Mouse (Mus musculus) kidney, postnatal 0 days (tissue): ENCODE results near the gene Ddx27. TPM values are rescaled to one million over a fixed set of nuclear protein-coding genes. Genes with fewer than 3 reads are reported as not detected.

Source experiments
- ATAC-seq: fragments of 200-750 bp; cut with Nextera tagmentation; replicated peaks from 2 replicates; pipeline ENCODE4 v1.8.0; 2017; ENCODE audit warnings: low read depth, moderate number of reproducible peaks, moderate TSS enrichment, moderate library complexity; ENCODE audit not compliant: low FRiP score
- DNase-seq: peaks from one replicate; pipeline ENCODE4 v3.0.0-alpha.2; 2016; ENCODE audit warnings: low spot score
- H3K27ac ChIP-seq: fragments of 300-500 bp; sonication (generic); 2 replicates; pipeline ENCODE4 v1.5.1; 2014; ENCODE audit warnings: mild to moderate bottlenecking
- H3K27me3 ChIP-seq: fragments of 300-500 bp; sonication (generic); 2 replicates; pipeline ENCODE4 v1.6.1; 2014; ENCODE audit warnings: low read length, mixed read lengths; ENCODE audit not compliant: insufficient read depth
- H3K36me3 ChIP-seq: fragments of 300-500 bp; sonication (generic); 2 replicates; pipeline ENCODE4 v1.6.1; 2014; ENCODE audit warnings: low read length, mixed read lengths; ENCODE audit not compliant: insufficient read depth
- H3K4me1 ChIP-seq: fragments of 300-500 bp; sonication (generic); replicated peaks from 2 replicates; pipeline ENCODE4 v1.6.1; 2014; ENCODE audit warnings: antibody characterized with exemption, low read length, mixed read lengths; ENCODE audit not compliant: insufficient read depth
- H3K4me2 ChIP-seq: fragments of 300-500 bp; sonication (generic); 2 replicates; pipeline ENCODE4 v1.6.1; 2014; ENCODE audit warnings: mild to moderate bottlenecking, low read length, moderate library complexity, mixed read lengths
- H3K4me3 ChIP-seq: fragments of 300-500 bp; sonication (generic); replicated peaks from 2 replicates; pipeline ENCODE4 v1.5.1; 2014; ENCODE audit warnings: low read depth, low read length
- H3K9ac ChIP-seq: fragments of 300-500 bp; sonication (generic); 2 replicates; pipeline ENCODE4 v1.6.1; 2014; ENCODE audit warnings: low read depth, low read length
- H3K9me3 ChIP-seq: fragments of 300-500 bp; sonication (generic); replicated peaks from 2 replicates; pipeline ENCODE4 v1.6.1; 2016; ENCODE audit warnings: low read length, inconsistent platforms, mixed read lengths
- CTCF ChIP-seq: IDR thresholded peaks from 2 replicates; pipeline ENCODE4 v1.5.1; 2016; ENCODE audit warnings: antibody characterized with exemption, low read depth, mild to moderate bottlenecking, moderate library complexity
- WGBS: fragments of 180-500 bp; shearing (Covaris S2); extraction: QIAGEN DNeasy Blood & Tissue Kit; methylation state at CpG from one replicate; pipeline ENCODE4 v1.1.7; 2014; 5-methylcytosine and 5-hydroxymethylcytosine counted together
- polyA plus RNA-seq: library from polyadenylated mRNA; unstranded; fragments of >200 nt; fragmentation: Nextera tagmentation; extraction: Ambion mirVana; gene quantifications from 2 replicates; pipeline ENCODE4 v1.2.1, GENCODE M21; 2015

Gene Ddx27
- polyA plus RNA-seq, 1 experiment from 2014 or later, result 33.3 TPM

- Histone ChIP-seq H3K4me2 (peak overlapping the region; percentile 67), H3K4me3 (peak overlapping the region; percentile 16), H3K9ac (peak overlapping the region; percentile 87; the same call in 1 of the 2 replicates), H3K36me3 (peaks cover 31% of the 10 kb centered on the region), H3K27me3 (no peaks in the 10 kb centered on the region), H3K9me3 (no peaks in the 10 kb centered on the region), H3K27ac (peak overlapping the region; percentile 85), H3K4me1 (peaks cover 21% of the 10 kb centered on the region)
- DNase-seq (no peak), ATAC-seq (no peak)
- TF ChIP-seq CTCF, result no peak
- 45% methylated on average over 3 of the region's 3 CpGs for WGBS
These were observed 45.4 kb downstream of the Ddx27 start for GRCm38 (mm10) chr2:167060360-167060759.

DNA sequence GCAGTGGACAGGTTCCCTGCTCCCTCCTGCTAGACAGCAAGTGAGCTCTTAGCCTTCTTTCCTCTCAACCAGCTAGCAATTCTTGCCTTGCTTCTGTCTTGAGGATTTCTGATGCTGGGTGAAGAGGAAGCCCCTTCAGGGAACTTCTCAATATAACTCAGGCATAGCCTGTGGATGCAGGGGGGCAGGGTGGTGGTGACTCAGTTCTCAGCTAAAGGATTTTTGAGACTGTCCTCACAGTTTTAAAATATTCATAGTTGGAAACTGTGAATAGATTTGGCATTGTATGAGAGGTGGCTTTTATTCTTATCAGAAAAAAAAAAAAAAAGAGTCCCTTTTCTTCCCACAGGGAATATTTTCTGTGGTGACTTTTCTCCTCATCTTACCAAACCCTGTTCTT lies 45.8 kb downstream of the Ddx27 start:
- TF ChIP-seq CTCF, result no peak
- Histone ChIP-seq H3K9me3 (no peaks in the 10 kb centered on the region), H3K36me3 (peaks cover 31% of the 10 kb centered on the region), H3K27me3 (no peaks in the 10 kb centered on the region), H3K4me3 (peak overlapping the region; percentile 85), H3K4me2 (peak overlapping the region; percentile 67), H3K9ac (peak overlapping the region; percentile 87; the same call in 1 of the 2 replicates), H3K27ac (peak overlapping the region; percentile 85), H3K4me1 (peaks cover 21% of the 10 kb centered on the region)
- ATAC-seq (no peak), DNase-seq (no peak)

- Histone ChIP-seq H3K4me3 (peak overlapping the region; percentile 85), H3K9ac (peak overlapping the region; percentile 87), H3K4me1 (peaks cover 21% of the 10 kb centered on the region), H3K36me3 (peaks cover 30% of the 10 kb centered on the region; the same call in 1 of the 2 replicates), H3K9me3 (no peaks in the 10 kb centered on the region), H3K27me3 (no peaks in the 10 kb centered on the region), H3K27ac (peak overlapping the region; percentile 96), H3K4me2 (peak overlapping the region; percentile 67)
- WGBS, result 14% methylated on average over 11 of the region's 11 CpGs
- ATAC-seq, result no peak
- no peak for TF ChIP-seq CTCF
- no peak for DNase-seq
These were observed 46.5 kb downstream of the Ddx27 start for GRCm38 (mm10) chr2:167061381-167062034.

DNA sequence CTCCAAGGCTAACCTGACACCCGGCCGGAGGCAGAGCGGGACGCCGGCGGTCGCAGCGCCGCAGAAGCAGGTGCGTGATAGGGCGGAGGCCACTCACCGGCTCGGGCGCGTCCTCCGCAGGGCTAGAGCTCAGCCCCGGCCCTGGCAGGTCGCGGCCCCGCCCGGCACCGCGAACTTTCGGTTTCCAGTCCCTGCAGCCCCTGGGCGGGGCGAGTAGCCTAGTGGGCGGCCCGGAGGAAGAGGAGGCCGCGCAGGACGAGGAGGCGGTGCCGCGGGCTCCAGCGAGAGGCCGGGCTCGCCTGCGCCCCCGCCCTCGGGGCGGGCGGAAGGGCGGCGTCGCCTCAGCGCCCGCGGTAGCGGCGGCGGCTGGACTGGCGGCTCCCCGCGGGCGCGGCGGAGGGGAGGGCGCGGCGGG lies 47.5 kb downstream of the Ddx27 start:
- TF ChIP-seq CTCF, result no peak
- peaks cover 21% of the 10 kb centered on the region for H3K4me1 ChIP-seq
- H3K4me3 ChIP-seq, result peak overlapping the region; percentile 85
- H3K9me3 ChIP-seq, result no peaks in the 10 kb centered on the region
- ATAC-seq (peak; percentile 92), DNase-seq (peak; percentile 97)
- peaks cover 20% of the 10 kb centered on the region; the same call in 1 of the 2 replicates for H3K36me3 ChIP-seq
- H3K4me2 ChIP-seq, result peak overlapping the region; percentile 67
- H3K27ac ChIP-seq, result peak overlapping the region; percentile 96
- peak overlapping the region; percentile 87 for H3K9ac ChIP-seq
- WGBS, result 1% methylated on average over 29 of the region's 60 CpGs
- no peaks in the 10 kb centered on the region for H3K27me3 ChIP-seq

DNA sequence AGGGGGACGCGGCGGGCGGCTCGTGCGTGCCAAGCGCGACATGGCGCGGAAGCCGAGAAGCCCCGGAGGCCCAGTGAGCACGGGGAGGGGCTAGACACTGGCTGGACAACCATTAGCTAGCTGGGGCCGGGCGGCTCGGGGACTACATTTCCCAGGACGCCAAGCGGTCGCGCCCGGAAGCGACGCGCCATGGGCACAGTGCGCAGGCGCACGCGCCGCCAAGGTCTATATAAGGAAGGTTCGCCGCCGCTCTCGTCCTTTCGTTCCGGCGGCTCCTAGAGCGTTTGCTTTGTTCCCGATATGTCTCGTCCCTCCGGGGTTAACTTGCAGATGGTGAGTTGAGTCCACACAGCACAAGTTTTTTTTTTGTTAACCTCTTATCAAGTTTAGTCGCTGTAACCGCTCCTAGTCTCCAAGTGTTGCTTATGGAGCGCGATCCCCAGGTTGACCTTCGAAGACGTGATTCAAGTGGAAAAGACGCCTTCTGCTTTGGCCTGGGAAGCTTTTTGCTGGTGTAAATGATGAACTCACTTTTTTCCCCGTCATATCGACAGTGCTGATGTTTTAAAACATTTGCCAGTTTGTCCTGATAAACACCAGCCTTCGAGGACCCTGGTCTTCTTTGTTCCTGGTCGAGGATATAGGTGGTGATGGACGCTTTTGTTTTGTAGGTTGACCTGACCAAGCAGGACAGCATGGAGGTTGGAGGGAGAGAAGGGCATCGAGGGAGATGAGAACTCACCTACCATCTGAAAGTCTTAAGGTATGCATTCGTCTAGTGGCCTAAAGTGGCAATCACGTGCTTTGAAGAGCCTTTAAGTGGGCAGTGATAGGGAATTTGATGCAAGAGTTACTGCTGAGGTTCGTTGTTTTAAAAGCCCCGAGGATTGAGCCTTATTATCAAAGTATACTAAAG lies 48.2 kb downstream of the Ddx27 start, which contains the start of gene Znfx1:
Znfx1 (minus strand) TSS at position 51 of the 916 bp plus-strand sequence.
- Histone ChIP-seq H3K9me3 (no peaks in the 10 kb centered on the region), H3K4me1 (peaks cover 21% of the 10 kb centered on the region)

DNA sequence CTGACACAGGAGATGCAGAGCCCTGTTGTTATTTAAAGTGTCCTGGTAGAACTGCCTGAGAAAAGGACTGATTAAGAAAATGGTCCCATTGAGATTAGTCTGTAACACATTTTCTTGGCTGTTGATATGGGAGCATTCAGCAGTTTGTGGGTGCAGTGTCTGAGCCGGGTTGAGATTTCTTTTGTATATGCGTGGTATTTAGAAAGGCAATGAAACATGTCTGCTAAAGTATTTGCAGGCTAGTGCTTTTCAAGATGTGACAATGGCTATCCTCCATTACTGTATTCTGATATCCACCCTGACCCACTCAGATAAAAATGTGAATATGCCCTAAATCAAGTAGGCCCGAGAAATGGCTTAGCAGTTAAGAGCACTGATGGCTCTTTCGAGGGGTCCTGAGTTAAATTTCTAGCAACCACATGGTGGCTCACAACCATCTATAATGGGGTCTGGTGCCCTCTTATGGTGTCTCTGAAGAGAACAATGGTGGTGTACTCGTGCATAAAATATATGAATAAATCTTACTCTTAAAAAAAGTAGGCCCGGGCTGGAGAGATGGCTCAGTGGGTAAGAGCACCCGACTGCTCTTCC lies 49.0 kb downstream of the Ddx27 start:
- no peak for DNase-seq
- H3K4me2 ChIP-seq, result peak overlapping the region; percentile 67
- peaks cover 21% of the 10 kb centered on the region for H3K4me1 ChIP-seq
- no peaks in the 10 kb centered on the region for H3K27me3 ChIP-seq
- H3K27ac ChIP-seq, result peak overlapping the region; percentile 32; the same call in 1 of the 2 replicates
- peak; percentile 34 for TF ChIP-seq CTCF
- H3K4me3 ChIP-seq, result peak overlapping the region; percentile 85
- peak overlapping the region; percentile 87 for H3K9ac ChIP-seq
- under 1% methylated on average over 7 of the region's 7 CpGs for WGBS
- no peaks in the 10 kb centered on the region for H3K9me3 ChIP-seq
- no peak for ATAC-seq
- H3K36me3 ChIP-seq, result peaks cover 17% of the 10 kb centered on the region; the same call in 1 of the 2 replicates

More for the DNA sequence above, 48.2 kb downstream of the Ddx27 start, which contains the start of gene Znfx1:
- Histone ChIP-seq H3K4me2 (peak within 1 kb of the TSS; percentile 67), H3K27ac (peak within 1 kb of the TSS; percentile 96), H3K4me3 (peak within 1 kb of the TSS; percentile 85), H3K9ac (peak within 1 kb of the TSS; percentile 87), H3K27me3 (no peaks in the 10 kb centered on the region), H3K36me3 (peaks cover 17% of the 10 kb centered on the region; the same call in 1 of the 2 replicates)
- DNase-seq, result peak; percentile 98
- under 1% methylated on average over 57 of the region's 57 CpGs for WGBS
- ATAC-seq, result peak; percentile 93
- TF ChIP-seq CTCF, result no peak; the same call in 1 of the 2 replicates
